Mouse (Mus musculus) CH12F3 (cell line): ENCODE results near the gene Elp5.
"Not testable (repeated sequence)": the region's sequence is repeated elsewhere in the genome, so short reads cannot be mapped to it uniquely, and the experiment has no call there.

ENCODE experiments used
- in situ Hi-C: fragments of 300-500 bp; cut with MboI; formaldehyde crosslinking; loops from 2 replicates; pipeline ENCODE4 v1.14.3; 2020; ENCODE audit warnings: low sequenced_read_pairs

Gene Elp5

DNA sequence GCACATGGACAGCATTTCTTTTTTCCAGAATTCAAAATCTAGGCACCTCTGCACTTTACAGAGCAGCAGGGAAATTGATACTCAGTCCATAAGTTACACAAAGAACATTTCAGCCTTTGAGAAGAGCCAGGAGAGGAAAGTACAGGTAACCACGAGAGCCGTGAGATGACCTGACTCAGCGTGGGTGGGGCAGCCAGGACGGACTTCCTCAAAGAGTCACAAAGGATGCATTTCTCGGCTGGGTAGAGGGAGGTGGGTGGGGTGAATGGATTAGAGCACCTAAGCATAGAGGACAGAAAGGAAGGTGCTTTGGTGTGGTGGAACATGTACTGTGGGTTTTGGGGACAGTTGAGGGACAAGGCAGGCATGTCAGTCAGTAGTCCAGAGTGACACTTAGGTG, 20.5 kb downstream of the Elp5 start:
- in situ Hi-C loops: no loop called here

DNA sequence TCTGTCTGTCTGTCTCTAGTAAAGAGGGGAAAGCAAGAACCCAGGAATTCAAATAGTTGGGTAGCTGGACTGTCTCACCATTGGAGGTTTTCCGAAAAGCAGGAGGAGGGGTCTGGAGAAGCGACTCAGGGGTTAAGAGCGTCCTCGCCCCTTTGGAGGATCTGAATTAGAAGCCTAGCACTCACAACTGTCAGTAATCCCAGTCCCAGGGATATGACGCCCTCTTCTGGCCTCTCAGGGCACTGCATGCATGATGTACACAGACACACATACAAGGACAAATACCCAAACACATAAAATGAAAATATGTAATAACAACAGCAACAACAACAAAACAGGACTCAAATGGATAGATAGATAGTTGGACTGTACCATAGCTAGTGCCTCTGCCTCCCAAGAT, 21.7 kb downstream of the Elp5 start:
- in situ Hi-C loops: no loop called here

DNA sequence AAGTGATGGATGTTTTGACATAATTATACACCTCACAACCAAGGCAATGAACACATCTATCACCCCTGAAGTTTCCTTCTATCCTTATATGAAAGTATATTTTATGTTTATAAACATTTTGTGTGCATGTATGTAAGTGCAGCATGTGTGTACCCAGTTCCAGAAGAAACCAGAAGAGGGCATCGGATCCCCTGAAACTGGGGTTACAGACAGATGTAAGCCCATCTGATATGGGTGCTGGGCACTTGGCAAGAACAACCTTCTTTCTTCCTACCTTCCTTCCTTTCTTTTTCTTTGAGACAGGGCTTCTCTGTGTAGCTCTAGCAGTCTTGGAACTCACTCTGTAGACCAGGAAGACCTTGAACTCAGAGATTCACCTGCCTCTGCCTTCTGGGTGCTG, 26.1 kb downstream of the Elp5 start:
- in situ Hi-C loops: no loop called here

DNA sequence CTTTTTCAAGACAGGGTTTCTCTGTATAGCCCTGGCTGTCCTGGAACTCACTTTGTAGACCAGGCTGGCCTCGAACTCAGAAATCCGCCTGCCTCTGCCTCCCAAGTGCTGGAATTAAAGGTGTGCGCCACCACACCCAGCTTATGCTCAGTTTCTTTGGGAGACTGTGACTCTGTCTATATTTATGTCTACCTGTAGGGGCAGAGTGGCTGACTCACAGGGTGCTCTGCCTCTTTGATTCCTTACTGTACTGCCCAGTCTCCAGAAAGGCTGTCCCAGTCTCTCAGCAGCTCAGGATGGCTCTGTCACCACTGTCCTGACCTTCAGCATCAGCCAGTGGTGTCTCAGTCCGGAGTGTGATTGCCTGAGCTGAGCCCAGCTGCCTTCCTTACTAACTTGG, 26.7 kb downstream of the Elp5 start:
- in situ Hi-C loops: not testable (repeated sequence)

DNA sequence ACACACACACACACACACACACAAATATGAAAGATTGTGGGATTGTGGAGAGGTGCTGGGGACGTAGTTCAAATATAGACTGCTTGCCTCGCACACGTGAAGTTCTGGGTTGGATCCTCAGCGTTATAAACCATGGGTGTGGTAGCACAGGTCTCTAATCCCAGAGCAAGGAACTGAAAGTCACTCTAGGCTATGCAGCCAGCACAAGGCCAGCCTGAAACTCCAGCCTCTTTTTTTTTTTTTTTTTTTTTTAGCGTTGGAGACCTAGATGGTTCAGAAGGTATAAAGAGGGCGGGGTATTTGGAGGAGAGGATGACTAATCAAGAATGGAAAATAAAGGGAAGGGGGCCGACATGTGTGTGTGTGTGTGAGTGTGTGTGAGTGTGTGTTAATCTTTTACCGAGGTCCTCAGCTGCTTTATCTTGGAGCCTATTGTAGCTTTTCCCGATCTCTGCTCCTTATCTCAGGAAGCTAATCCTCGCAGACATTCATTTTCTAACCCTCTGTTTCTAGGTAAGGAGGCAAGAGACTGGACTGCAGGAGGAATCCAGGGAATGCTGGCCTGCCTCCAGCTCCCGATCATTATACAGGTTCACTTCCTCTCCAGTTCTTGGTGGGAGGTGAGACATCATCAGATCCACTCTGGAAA, 28.9 kb downstream of the Elp5 start:
- in situ Hi-C loops: no loop called here

DNA sequence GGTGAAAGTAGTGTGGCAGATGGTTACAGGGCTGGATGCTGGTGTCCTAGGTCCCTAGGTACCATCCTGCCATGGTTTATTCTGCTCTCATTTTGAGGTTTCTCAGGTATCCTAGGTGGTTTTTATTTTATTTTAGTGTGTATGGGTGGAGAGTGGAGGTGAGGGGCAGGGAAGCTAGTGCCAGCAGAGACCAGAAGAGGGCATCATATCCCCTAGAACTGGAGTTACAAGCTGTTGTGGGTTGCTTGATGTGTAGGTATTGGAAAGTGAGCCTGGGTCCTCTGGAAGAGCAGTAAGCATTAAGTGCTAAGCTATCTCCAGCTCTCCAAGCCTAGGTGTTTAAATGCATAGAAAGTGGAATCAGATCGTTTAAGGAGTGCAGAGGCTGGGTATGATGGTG, 30.0 kb downstream of the Elp5 start:
- in situ Hi-C loops: no loop called here

DNA sequence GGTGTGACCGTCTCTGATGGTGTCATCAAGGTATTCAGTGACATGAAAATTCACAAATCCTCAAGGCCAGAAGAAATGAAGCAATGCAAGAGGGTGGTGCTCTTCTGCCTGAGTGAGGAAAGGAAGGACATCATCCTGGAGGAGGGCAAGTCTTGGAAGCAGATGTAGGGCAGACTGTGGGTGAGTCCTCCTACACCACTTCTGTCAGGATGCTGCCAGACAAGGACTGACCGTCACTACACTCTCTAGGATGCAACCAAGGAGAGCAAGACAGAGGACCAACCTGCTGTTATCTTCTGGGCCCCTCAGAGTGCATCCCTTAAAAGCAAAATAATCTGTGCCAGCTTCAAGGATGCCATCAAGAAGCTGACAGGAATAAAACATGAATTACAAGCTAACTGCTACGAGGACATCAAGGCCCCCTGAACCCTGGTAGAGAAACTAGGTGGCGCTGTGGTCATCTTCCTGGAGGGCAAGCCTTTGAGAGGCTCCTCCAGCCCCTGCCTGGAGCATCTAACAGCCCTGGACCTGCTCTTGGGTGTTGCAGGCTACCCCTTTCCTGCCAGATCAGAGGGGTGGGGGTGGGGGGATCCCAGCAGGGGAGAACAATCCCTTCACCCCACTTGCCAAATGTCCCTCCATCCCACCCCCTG, 31.4 kb downstream of the Elp5 start:
- in situ Hi-C loops: no loop called here

DNA sequence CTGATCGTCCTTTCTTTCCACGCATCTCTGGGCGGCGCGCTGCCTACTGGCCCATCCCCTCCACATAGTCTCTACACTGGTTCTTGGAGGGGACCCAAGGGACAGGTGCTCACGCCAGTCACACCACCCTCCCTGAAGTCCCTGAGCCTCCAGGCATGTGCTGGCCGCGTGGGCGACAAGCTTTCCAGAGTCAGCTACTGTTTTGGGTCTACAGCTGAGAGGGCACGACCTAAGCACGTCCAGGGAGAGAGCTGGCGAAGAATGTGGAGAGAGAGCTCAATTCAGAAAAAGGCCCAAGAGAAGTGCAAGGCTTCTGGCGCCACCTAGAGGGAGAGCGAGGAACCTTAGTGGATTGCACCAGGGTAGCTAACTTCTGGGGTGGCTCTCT, 33.6 kb downstream of the Elp5 start:
- in situ Hi-C loops: no loop called here

DNA sequence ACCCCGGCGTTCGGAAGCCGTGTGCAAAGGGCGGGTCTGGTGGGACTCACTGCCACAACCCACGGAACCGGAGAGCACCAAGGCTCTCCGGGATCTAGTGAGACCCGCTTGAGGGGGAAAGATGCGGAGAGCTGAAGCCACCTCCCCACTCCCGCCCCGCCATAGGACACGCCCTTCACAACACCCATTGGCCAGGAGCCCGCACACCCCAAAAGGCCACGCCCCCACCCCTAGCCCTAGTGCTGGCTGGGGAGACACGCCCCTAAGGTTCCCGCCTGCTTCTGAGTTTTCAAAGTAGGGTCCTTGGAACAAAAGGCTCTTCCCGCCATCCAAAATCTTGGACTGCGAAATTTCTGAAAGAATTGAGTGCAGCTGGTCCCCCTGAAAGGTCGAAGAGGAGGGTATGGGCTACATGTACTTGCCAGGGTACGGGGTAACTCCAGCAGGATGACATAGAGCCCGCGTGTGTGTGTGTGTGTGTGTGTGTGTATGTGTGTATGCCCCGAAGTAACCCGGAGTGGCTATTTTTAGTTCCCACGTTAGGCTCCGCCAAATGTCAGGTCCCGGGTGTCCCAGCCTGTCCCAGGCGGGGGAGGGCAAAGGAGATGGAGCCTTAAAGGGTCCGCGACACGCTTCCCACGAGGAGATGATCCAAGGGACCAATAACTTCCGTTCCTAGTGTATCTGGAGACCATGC, 34.1 kb downstream of the Elp5 start, which contains the start of gene Slc2a4:
TSS of gene Slc2a4 (minus strand) at position 123 of the 697 bp plus-strand sequence.
- in situ Hi-C loops: no loop called here

DNA sequence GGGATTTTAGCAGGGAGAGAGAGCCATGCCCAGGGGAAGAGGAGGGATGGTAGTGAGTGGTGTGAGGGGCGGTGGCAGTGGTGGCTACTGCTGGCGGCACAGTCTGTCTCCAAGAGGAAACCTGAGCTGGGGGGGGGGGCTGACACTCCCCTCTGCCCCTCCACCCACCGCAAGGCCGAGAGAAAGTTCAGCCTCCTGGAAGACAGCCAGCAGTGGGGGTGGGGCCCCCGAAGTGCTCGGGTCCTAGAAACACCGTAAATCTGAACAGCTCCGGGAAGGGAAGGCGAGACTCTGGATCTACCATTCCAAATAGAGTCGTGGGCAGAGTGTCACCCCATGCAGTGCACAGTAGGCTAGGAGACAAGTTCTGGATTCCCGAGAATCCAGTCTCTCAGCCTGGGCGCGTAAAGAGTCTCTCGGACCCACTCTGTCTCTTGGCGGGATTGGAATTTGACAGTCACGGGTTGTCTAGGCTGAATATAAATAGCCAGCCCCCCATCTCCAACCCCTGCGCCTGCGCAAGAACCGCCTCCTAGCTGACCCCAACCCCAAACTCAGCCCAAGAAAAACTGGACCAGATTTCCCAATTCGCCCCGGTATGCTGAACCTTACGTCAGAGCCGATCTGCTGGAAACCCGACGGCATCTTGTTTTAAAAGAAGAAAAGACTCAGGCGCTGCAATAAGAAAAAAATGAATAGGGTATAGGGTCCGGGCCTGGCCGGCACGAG, 34.8 kb downstream of the Elp5 start:
- in situ Hi-C loops: no loop called here

DNA sequence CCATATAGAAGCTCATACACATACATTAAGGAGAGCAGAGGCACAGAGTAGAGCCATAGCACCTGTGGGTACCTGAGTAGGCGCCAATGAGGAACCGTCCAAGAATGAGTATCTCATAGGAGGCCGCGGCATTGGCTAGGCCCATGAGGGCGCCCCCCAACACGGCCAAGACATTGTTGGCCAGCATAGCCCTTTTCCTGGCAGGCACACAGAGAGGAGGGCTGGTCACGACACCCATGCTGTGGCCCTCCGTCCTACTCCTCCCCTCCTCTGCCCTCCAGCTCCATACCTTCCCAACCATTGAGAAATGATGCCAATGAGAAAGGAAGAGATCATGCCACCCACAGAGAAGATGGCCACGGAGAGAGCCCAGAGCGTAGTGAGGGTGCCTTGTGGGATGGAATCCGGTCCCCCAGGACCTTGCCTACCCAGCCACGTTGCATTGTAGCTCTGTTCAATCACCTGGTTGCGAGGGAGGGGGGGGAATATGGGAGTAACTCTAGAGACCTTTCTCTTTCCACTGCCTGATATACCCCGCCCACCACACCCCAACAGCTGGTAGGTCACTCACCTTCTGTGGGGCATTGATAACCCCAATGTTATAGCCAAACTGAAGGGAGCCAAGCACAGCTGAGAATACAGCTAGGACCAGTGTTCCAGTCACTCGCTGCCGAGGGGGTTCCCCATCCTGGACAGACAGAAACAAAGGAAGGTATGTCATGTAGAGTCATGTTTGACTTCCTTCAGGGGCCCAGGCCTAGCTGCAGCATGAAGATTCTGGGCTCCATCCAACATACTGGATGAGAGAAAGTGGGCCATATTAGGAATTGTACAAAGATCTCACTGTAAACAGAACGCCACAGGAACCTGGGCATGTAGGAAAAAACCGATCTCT, 36.1 kb downstream of the Elp5 start:
- in situ Hi-C loops: no loop called here

DNA sequence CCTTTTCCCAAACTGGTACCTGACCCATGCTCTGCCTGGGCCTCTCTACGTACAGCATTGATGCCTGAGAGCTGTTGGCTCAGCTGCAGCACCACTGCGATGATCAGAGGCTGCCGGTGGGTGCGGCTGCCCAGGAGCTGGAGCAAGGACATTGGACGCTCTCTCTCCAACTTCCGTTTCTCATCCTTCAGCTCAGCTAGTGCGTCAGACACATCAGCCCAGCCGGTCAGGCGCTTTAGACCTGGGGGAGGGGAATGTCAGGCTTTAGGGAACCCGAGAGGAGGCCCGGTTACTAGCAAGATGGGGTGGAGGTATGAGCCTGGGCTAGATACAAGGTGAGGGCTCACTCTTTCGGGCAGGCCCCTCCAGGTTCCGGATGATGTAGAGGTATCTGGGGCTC, 37.1 kb downstream of the Elp5 start:
- in situ Hi-C loops: no loop called here

DNA sequence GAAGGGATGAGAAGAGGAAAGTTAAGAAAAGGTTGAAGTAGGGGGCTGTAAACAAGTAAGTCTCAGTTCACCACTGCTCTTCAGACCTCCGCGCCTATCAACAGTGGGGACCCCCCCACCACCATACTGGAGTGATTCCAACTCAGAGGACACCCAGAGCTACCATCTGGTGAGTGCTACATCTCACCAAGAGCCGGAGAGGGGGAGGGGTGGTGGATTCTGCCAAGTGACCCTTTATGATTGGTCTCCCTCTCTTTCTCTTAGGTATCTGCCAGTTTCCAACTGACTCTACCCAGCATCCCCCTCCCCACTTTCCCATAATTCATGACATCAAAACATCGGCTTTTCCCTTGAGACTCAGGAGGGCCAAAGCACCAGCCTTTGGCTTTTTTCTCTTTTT, 41.4 kb downstream of the Elp5 start:
- in situ Hi-C loops: no loop called here

DNA sequence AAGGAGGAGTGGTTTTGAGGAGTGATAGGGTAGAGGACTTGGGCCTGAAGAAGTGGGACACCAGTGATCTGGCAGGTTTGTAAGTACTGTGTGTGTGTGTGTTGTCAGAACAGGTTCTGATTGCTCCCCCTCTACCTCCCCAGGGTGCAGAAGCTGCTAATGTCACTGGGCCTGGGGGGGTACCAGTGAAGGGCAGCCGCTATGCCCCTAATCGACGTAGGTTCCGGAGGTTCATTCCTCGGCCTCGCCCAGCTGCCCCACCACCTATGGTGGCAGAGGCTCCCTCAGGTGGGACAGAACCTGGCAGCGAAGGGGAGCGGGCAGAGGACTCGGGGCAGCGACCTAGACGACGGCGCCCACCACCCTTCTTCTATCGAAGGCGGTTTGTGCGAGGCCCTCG, 42.6 kb downstream of the Elp5 start:
- in situ Hi-C loops: no loop called here

DNA sequence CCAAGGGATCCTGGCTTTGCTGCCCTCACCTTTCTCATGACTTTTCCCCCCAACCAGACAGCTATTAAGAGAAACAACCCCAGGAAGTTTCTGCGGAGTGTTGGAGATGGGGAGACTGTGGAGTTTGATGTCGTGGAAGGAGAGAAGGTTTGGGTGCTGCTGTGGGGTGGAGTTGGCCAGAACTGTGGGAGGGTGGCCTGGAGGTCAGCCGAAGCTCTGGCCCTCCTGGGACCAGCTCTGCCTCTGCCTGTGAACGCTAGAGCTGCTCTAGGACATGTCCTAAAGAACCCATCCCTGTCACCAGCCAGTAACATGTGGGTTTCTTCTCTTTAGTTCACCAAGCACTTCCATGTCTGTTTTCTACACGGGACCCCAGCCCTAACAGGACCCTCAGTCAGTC, 43.1 kb downstream of the Elp5 start:
- in situ Hi-C loops: no loop called here

DNA sequence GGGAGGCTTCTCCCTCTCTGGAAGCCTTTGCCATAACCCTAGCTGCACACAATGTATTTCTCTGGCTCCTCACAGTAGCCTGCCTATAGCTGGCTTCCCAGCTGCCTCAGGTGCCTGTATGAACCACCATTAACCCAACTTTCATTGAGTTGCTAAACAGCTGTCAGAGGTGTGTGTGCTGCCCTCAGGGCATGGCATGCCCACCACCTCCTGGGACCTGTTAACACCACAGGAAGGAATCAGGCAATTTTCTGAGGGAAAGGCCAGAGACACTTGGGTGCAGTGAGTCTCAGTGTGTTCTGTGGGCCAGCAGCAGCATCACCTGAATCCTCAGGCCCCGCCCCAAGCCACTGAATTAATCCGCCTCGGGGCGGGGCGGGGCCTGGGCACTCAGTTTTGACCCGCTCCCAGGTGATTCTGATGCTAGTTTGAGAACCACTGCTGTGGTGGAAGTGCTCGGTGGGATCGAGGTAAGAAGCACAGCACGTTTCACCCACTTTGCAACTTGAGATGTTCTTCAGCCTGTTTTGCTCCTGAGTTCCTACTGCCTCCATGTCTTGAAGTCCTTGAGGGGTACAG, 43.8 kb downstream of the Elp5 start:
- in situ Hi-C loops: no loop called here

DNA sequence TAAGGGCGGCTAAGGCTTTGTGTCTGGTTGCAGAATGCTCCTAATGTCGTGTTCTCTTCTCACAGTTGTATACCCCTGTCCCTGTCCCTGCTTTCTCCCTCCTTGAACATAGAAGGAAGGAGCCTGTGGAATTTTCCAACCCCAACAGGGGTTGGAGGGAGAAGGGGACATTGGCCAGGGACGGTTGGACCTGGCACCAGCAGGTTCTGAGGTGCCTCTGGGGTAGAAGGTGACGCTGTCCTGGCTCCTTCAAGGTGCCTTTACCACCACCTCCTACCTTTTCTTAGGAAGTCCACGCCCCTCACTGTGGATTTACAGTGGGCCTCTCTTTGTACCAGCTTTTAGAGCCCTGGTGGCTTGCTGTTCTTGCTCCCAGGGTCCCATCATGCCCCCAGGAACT, 44.5 kb downstream of the Elp5 start:
- in situ Hi-C loops: no loop called here

DNA sequence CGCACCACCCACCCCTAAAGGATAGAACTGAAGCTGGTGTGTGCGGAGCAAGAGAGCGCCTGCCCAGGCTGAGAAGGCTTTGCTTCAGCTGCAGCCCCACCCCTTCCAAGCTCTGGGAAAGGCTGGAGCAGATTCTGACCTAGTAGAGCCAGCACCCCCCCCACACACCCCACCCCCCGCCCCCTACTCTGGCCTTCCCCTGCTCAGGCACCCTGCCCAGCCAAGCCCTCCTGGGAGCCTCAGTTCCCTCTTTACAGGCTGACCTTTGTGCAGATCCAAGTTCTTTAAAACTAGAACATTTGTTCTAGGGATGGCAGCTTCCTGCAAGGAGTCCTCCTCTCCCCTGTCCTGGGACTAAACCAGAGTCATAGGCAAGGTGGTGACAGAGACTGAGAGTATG, 44.9 kb downstream of the Elp5 start:
- in situ Hi-C loops: no loop called here

DNA sequence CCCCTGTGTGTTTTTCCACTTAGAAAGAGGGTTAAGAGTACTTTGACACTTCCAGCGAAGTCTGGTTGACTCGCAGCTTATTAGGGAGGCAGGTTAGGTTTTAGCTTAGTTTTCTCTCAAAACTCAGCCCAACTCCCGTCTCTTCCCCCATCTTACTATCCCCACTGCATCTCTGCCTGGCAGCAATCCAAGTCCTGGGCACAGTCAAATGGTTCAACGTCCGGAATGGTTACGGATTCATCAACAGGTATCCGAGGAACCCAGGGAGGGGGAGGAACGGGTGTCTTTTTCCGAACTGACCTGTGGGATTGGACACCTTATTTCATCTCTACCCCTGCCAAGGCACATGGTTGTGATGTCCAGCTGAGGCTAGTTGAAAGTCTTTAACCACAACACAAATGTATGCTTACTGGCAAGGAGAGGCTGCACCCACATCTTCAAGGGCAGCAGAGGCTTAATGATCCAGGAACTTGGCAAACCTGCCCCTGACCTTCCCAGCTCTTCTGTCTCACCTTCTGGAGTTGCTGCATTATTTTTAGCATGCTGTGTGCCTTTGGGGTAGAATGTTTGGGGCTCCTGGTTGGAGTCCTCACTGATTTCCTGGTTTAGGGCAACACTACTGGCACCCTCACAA, 45.5 kb downstream of the Elp5 start:
- in situ Hi-C loops: no loop called here

DNA sequence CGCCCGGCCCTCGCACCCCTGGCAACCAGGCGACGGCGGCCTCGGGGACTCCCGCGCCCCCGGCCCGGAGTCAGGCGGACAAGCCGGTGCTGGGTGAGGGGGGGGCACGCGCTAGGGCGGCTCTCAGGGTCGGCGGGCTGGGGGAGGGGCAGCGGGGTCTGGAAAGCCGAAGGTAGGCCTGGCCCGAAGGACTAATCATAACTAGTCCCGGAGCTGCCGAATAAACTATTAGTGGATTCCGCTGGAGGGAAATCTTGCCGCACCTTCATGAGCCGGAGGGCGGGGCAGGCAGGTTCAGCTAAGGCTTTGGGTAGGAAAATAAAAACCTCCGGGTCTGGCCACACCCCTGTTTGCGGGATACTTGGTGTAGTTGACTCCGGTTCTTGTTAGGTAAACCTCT, 46.2 kb downstream of the Elp5 start:
- in situ Hi-C loops: no loop called here
